Mouse (Mus musculus) right cerebral cortex, postnatal 14 days (tissue): ENCODE measurements around the gene Hydin.

Source experiments
- DNase-seq: peaks from one replicate; pipeline ENCODE4 v3.0.0; 2022

The Hydin gene

DNA sequence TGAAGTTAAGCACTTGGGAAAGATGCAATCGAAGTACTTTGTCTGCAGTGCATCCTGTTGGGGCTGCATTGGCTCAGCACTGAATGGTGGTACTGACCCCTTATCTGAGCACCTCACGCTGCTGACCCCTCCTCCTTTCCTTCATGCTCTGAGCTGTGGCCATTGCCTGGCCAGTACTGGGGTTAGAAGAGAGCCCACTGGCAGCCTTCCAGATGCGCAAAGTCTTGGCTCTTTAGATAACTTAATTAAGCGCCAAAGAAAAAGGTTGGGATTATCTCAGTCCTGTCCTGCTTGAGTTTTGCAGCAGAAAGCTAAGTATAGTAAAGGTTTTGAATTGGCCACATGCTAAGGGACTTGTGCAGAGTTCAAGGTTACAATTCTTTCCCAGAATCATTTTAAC is 377.6 kb downstream of the Hydin start:
- DNase-seq, result no peak

DNA sequence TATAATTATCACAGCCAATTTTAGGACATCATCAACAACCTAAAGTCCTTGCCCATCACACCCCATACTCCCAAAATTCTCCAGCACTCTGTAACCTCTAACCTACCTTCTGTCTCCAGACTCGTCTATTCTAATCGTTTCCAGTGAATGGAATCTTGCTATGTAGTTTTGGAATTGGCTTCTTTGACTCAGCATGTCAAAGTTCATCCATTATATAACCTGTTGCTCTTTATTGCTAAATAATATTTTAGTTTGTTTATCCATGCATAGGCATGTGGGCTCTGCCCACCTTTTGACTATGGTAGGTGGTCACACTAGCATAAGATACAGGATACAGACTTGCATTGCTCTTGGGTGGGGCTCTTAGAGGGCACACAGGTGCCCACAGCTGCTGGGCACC is 378.1 kb downstream of the Hydin start:
- no peak for DNase-seq

GRCm38 (mm10) chr8:110645340-110645739 is 378.6 kb downstream of the Hydin start:
- no peak for DNase-seq

GRCm38 (mm10) chr8:110646064-110646463 is 379.3 kb downstream of the Hydin start:
- peak; percentile 81 for DNase-seq

DNA sequence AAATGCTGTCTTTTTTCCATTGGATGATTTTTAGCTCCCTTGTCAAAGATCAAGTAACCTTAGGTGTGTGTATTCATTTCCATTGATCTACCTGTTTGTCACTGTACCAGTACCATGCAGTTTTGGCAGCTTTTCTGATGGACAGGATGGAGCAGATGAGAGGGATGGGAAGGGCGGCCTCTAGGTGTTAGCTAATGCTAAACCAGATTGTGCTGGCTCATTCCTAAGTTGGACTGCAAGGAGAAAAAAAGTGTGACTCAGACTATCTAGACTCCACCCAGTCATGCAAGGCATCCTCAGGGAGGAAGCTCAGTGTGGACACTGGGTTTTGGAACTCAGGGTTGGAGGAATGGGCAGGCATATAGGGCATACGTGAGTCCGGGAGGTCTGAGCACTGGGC is 381.8 kb downstream of the Hydin start:
- no peak for DNase-seq

DNA sequence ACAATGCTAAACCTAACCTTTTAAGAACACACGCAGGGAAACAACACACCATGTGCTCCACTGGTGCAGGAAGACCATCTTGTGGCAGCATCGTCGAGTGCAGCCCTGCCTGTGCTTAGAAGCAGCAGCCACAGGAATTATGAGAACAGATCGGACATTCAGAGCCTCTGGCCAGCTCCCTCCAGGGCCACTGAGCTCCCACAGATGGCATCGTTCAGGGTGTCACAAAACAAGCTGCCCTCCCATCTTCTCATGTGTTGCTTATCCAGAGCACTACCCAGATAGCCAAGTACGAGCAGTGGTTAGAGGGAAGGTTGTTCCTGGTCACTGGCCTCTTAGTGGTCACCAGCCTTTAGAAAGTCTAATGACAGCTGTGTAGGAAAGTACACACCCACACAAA is 382.5 kb downstream of the Hydin start:
- no peak for DNase-seq

DNA sequence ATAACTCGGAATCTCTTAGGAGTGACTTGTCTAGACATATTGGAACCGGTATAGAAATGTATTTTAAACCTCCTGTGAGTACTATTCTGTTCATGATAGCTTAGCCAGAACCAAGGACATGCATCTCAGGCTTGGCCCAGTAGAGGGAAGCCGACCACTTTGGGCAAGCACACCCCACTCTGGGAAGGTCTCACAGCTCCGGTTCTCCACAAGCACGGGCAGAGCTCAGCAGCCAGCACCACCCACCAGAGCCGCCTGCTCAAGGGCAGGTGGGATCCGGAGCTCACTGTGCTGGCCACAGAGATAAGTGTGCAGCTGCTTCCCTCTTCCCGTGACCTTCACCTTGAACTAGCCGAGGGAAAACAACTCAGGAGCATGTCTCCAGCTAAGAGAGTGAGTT is 384.1 kb downstream of the Hydin start:
- DNase-seq, result peak; percentile 49

- no peak for DNase-seq
These were observed 385.1 kb downstream of the Hydin start for GRCm38 (mm10) chr8:110651847-110652246.

GRCm38 (mm10) chr8:110654075-110655060 is 387.6 kb downstream of the Hydin start:
- no peak for DNase-seq

- no peak for DNase-seq
These were observed 389.1 kb downstream of the Hydin start for GRCm38 (mm10) chr8:110655827-110656226.

GRCm38 (mm10) chr8:110657661-110658060 is 390.9 kb downstream of the Hydin start:
- no peak for DNase-seq
